Mouse (Mus musculus) adrenal gland, adult (tissue): ENCODE measurements around the gene Phb.
"Not testable (repeated sequence)": the region's sequence is repeated elsewhere in the genome, so short reads cannot be mapped to it uniquely, and the experiment has no call there.

Source experiments
- DNase-seq, 2 experiments: peaks; one replicate each; pipeline ENCODE4 v3.0.0; 2022 to 2023; ENCODE audit warnings: low spot score in 1 of 2; ENCODE audit not compliant: inconsistent age in 2 of 2

Gene Phb

GRCm38 (mm10) chr11:95650001-95650400 is 16.8 kb upstream of the Phb start:
- peak; percentile 57 to 76 for DNase-seq

- peak; percentile 85 to 86 for DNase-seq
Measured at GRCm38 (mm10) chr11:95650981-95651380, 15.8 kb upstream of the Phb start.

DNA sequence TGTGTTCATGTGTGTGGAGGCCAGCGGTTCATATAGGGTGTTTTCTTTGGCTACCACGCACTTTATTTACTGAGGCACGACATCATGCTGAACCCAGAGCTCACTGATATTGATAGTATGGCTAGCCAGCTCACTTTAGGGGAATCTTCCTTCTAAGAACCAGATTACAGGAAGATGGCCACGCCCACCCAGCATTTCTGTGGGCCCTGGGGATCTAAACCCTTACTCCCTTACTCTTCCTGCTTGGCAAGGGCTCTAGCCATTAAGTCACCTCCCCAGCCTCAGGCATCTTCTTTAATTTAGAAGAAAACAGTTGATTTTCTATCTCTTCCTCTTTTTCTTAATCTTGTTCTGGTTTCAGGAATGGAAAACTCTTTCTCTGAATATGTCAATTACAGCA is 9.3 kb upstream of the Phb start:
- no peak for DNase-seq

DNA sequence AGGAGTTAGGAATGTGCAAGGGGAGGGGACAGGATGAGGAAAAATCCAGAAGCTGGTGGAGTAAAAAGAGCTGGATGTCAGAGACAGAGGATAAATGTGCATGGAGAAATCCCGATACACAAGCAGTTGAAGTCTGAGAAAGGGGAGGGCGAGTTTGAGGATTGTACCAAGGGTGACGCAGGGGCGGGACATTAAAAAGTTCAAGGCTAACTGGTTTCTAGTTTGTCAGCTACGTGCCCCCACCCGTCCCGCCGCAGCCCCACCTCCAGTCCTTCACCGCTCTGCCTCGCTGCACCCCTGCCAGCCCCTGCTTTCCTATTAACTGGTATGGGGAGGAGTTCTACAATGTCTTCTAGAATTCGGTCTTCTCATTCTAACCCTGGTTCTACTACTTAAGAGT is 420 bp downstream of the Phb start:
- peak; percentile 87 to 93 for DNase-seq

DNA sequence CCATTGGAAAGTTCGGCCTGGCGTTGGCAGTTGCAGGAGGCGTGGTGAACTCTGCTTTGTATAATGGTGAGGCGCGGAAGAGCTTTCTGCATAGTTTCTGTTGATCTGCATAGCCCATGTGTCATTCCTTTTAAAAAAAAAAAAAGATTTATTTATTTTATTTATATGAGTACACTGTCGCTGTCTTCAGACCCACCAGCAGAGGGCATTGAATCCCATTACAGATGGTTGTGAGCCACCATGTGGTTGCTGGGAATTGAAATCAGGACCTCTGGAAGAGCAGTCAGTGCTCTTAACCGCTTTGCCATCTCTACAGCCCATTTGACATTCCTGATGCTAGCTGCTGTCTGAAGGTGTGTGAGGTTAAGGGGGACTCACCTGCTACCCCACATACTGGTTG is 1.3 kb downstream of the Phb start:
- DNase-seq = not testable (repeated sequence)

DNA sequence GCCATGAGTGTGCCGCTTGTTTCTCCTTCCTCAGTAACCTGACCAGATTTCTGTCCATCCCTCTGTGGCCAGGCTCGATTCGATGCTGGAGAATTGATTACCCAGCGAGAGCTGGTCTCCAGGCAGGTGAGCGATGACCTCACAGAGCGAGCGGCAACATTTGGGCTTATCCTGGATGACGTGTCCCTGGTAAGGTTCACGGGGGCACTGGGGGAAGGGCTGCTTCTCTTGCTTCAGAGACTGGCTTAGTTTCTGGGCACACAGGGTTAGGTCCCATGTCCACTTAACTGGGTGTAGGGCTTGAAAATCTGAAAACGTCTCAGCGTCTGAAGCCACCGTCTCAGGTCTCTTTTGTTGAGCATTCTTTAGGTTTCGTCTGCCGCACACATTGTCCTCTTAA is 8.7 kb downstream of the Phb start:
- DNase-seq = no peak

- peak; percentile 39 to 53 for DNase-seq
Measured at GRCm38 (mm10) chr11:95676307-95676706, 9.6 kb downstream of the Phb start.

DNA sequence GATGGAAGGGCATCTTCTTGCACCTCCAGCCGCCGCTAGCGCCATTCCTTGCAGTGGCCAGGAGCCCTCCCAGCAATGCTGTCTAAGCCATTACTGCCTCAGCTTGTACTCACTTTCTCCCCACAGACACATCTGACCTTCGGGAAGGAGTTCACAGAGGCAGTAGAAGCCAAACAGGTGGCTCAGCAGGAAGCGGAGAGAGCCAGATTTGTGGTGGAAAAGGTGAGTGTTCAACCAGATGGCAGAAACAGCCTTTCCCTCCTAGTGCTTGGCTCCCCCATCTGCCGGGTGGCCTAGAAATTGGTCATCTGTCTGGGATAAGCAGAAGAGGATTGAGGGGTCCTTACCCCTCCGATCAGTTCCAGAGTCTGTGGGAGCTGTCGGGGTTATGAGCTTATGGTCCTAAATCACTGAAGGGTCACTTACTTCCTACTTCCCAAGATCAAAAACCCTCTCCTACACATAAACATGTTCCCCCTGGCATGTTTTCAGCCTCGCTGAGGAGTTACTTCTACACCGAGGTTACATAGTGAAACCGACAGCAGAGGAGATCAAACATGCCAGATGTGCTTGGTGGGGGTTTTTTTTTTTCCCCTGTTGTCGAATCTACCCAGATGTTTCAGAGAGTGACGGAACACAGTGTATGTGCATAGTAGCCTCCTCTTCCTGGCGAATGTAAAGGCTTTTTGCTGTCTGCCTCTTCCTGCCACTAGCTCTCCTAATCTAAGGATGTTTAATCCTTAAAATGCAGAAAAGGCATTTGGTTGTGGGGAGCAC is 11.4 kb downstream of the Phb start:
- DNase-seq = no peak

DNA sequence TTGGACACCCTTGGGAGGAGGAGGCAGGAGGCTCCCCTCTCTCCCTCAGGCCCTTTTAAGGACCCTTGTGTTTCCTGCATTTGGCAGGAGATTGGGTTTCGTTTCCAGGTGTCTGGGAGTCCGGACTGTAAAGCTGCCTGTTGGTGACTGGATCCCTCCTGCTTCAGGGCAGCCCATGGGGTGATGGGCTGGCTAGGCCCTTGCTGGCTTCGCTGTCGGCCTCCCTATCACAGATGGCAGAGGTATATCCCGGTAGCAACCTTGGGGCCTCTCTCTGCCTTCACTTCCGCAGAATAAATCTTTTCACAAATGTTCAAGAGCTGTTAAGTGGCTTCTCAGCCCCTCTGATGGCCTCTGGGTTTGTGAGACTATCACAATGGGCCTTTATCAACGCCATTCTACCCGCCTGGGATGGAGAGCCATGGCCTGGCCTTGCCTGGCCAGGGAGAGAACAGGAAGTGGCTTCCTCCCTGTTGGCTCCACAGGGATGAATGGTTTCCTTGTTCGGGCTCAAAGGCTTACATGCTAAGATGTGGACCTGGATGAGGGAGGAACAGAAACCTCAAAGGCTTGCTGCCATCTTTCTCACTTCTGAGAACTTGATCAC is 15.3 kb downstream of the Phb start:
- no peak for DNase-seq

GRCm38 (mm10) chr11:95682946-95683345 is 16.2 kb downstream of the Phb start:
- DNase-seq = no peak

DNA sequence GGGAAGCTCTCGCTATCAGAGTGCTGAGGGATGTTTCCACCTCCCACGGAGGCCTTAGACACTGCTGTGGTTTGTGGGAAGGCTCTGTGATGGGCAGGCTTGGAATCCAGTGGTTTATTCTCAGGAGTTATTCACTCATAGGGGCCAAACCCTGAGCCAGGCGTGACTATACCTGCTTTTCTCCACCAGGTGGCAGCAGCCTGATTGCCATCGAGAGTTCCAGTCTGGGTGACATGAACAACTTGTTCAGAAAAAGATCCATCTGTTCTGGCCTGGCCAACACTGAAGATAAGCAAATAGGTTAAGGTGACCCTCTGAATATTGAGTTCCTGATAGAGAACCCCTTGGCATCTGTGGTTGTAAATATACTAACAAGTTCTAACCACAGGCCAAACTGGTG is 19.3 kb downstream of the Phb start:
- DNase-seq = peak; percentile 78 to 94

- no peak for DNase-seq
Measured at GRCm38 (mm10) chr11:95687084-95687656, 20.4 kb downstream of the Phb start.

DNA sequence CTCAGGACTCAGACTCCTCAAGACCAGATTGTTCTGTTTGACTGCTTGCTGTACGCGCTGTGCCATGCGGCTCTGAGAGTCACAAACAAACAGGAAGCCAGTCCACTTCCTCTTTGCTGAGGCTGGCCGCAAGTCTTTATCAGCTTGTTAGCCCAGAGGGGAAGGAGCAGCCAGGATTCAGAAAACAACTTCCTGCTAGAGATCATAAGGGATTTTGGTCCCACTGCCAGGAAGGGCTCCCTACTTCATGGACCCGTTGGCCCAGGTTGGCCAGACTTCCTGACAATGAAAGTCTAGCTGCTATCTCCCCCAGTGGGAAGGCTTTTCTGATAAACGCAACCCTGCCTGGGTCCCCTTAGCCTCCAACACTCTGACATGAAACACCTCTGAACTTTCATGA is 21.8 kb downstream of the Phb start:
- DNase-seq = peak; percentile 49 to 73

- no peak for DNase-seq
Measured at GRCm38 (mm10) chr11:95688981-95689380, 22.2 kb downstream of the Phb start.

GRCm38 (mm10) chr11:95689544-95689943 is 22.8 kb downstream of the Phb start:
- DNase-seq = no peak

DNA sequence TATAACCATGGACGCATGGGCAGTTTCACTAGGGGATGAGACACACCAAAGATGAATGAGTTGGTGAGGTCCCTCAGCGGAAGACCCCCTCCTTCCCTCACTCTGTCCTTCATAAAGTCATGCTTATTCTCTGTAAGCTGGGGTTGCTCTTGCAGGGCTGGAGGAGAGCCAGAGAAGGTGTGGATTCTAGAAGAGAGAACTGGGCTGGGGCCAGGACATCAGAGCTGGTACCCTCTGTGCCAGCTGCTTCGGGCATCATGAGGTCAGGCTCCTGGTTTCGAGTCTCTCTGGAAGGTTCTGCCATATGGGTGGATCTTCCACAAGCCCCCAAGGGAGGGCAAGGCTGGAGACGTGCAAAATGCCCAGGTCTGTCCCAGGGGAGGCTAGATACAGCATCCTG is 31.8 kb downstream of the Phb start:
- DNase-seq = no peak

DNA sequence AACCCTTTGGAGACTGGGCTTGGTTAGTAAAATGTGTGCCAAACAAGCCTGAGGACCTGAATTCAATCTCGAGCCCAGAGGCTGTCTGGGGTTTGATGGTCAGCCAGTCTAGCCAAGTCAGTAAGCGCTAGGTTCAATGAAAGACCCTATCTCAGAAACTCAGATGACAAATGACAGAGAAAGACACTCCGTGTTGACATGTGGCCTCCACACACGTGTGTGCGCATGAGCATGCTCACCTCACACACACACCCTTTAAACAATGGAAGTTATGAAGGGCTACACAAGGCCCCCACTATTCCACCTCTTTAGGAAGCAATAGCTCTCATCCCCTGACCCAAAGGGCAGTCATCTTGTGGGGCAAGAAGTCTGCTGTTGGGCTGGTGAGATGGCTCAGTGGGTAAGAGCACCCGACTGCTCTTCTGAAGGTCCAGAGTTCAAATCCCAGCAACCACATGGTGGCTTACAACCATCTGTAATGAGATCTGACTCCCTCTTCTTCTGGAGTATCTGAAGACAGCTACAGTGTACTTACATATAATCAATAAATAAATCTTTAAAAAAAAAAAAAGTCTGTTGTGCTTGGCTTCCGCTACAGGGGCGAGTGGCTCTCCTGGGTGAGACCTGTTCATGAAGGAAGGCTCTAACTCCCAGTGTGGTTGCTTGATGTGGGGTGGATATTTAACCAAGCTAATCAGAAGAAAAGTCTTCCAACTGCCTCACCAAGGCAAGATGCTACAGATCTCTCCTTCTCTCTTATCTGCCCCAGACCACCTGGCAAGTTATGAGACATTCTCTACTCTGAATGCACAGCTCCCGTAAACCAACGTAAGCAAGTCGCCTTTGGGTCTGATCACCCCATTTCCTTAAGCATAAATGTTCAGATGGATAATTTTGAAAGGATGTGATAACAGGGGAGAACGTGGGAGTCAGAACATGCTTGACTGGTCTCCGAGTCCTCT is 34.3 kb downstream of the Phb start:
- no peak for DNase-seq

DNA sequence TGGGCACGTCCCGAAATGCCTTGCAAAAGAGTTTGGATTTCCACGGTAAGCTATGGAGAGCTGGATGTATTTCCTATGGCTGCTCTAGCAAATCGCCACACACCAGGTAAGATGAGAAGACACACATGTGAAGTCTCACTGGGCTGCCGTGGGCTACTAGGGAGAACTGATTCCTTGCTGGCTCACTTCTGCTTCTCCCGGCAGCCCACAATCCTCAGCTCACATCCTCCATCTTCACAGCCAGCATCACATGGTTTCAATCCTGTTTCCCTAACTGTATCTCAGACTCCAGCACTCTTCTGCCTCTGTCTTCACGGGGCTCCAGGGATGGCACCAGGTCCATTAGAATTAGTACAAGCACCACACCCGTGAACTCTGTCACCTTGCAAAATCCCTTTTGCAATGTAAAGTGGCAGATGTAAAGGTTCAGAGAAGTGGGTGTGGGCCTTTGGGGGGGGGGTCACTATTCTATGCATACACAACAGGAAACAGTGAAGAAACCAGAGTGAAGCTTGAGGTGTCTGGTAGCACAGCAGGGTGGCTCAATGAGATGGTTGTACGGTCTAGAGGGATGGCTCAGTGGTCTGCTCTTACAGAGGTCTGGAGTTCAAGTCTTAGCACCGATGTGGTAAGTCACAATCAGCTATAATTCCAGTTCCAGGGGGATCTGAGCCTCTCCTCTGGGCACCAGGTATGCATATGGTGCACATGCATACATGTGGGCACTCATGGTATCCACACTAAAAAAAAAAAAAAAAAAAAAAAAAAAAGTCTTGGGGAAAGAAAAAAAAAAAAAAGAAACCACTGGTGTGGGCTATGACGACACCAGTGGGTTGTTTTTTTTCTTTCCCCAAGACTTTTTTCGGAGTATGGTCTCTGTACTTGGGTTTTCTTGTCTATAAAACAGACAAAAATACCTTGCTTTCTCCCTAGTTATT is 37.5 kb downstream of the Phb start:
- no peak for DNase-seq

DNA sequence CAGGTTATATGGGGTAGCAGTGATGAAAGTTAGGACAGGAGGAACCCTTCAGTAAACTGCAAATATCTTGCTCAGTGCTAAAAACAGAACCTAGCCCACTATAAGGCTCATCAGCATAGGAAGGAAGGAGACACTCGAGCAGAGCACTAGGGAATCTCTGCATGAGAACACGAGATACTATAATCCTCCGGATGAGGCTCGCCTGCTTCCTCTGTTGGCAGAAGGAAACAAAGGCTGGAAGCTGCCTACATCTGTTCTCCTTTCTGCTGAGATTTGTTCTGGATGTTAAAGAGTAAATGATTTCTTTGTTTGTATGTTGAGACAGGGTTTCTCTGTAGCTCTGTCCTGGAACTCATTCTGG is 38.2 kb downstream of the Phb start:
- no peak for DNase-seq

GRCm38 (mm10) chr11:95709534-95710040 is 42.8 kb downstream of the Phb start:
- DNase-seq = no peak
